Mouse (Mus musculus) layer of hippocampus, adult 9-11 months (tissue): ENCODE measurements at regions not wholly inside any gene's neighbourhood (a gene's known extent, or its start where the extent isn't known, plus 50 kb on each side); places are given as distances from the start of the nearest gene placed in this dataset.
"Not testable (repeated sequence)": the region's sequence is repeated elsewhere in the genome, so short reads cannot be mapped to it uniquely, and the experiment has no call there.

Experiments
- DNase-seq: peaks from one replicate; pipeline ENCODE4 v3.0.0; 2022

GRCm38 (mm10) chr3:17452984-17453383, 495.2 kb upstream of the Cypt12 start:
- no peak for DNase-seq

GRCm38 (mm10) chr3:17460545-17460944, 487.7 kb upstream of the Cypt12 start:
- no peak for DNase-seq

GRCm38 (mm10) chr3:17461365-17461764, 486.8 kb upstream of the Cypt12 start:
- no peak for DNase-seq

DNA sequence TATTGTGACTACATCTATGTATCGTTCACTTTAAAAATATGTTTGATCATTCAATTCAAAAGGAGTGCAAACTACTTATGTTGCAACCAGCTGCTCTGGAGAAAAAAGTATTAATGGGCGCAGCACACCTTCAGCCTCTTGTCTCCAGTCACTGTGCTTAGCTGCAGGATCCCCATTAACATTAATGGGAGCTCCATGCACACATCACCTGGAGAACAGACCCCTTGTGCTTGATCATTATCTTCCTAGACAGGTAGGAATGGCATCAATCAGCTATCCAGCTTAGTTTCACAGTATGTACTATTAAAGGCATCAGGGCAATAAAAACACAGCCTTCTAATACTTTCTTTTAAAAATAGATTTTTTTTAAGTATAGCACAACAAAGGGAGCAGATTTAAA, 474.4 kb upstream of the Cypt12 start:
- no peak for DNase-seq

GRCm38 (mm10) chr3:17489240-17490142, 458.7 kb upstream of the Cypt12 start:
- DNase-seq, result no peak

- no peak for DNase-seq
Measured at GRCm38 (mm10) chr3:17490632-17491031, 457.6 kb upstream of the Cypt12 start.

GRCm38 (mm10) chr3:17498291-17498690, 449.9 kb upstream of the Cypt12 start:
- DNase-seq, result no peak

- DNase-seq, result no peak
Measured at GRCm38 (mm10) chr3:17501556-17501955, 446.7 kb upstream of the Cypt12 start.

DNA sequence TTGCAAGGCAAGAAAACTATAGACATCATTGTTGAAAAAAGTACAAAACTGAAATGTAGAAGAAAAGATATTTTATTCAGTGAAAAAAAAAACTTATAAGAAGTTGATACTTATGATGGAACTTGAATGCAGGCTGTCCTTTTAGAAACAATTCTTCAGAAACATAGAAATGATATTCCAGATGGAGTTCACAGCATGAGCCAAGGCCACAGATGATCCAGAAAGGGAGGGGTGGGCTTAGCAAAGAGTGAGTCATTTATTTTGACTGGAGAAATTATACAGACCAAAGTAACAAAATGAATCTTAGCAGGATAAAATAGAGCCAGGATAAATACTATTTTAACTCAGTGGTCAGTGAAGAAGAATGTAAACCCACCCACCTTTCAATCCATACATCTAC, 406.9 kb upstream of the Cypt12 start:
- DNase-seq, result no peak

GRCm38 (mm10) chr3:17547559-17548059, 400.6 kb upstream of the Cypt12 start:
- no peak for DNase-seq

GRCm38 (mm10) chr3:17582487-17582886, 365.7 kb upstream of the Cypt12 start:
- DNase-seq, result no peak

GRCm38 (mm10) chr3:17589956-17590546, 358.2 kb upstream of the Cypt12 start:
- DNase-seq, result no peak

DNA sequence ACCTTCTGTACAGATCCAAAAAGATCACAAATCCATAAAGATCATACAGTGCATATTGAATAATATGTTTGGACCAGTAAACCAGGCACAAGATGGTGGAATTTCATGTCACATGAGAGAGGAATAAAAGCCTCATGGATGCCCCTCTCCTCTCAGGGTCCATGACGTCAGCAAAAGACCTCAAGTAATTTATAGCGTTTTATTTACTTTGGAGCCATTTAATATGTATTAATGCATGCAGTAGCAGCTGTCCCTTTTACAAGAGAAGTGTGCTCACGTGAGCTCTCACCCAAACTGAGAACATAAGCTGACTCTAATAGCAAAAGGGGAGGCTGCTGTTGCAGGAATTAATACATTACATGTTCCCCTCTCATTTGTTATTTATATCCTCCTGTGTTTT, 355.7 kb upstream of the Cypt12 start:
- DNase-seq, result no peak

GRCm38 (mm10) chr3:17596365-17596764, 351.8 kb upstream of the Cypt12 start:
- DNase-seq, result no peak

- DNase-seq, result no peak
Measured at GRCm38 (mm10) chr3:17613486-17613885, 334.7 kb upstream of the Cypt12 start.

DNA sequence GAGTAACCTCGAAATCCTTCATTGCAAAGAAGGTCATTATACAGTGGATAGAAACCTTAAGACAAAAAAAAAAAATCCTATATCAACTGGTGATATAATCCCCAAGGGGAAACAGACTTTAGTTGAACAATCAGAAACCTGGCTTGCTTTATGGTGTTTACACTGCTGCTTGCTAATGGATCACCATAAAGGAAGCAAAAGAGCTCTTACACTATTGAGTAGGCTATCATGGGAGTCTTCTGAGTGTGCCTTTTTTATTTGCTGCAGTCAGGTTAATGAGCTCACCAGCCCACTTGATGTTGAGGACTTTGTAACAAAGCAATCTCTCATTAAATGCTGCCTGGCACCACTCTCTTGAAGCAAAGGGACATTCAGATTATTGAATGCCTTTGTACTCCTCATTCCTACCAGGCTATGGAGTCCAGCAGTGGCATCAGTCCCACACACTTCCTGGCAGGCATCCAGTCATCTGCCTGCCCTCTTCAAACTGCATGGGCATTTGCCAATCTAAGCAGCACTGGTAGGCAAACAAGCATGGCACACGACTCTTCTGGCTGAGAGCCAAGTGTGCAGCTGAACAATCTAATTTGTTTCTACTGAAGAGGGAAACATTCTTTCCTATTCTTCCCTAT, 331.7 kb upstream of the Cypt12 start:
- peak; percentile 72 for DNase-seq

DNA sequence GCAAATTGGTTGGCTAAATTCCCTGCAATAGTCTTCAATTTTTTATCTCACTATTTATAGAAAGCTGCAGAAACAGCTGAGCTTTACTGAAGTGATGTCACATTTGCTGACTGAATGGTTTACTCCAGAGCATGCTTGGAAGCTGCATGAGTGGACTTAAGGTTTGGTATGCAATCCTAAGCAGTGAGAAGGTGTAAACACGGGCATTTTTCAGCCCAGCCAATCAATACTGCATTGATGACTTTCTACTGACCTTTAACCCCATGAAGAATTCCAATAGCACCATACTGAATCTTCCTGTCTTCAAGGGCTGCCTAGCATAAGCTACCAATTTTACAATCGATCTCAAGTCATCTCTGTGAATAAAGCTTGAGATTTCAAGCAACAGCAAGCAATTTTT, 328.7 kb upstream of the Cypt12 start:
- DNase-seq, result no peak

GRCm38 (mm10) chr3:17619890-17620289, 328.3 kb upstream of the Cypt12 start:
- DNase-seq, result peak; percentile 85

DNA sequence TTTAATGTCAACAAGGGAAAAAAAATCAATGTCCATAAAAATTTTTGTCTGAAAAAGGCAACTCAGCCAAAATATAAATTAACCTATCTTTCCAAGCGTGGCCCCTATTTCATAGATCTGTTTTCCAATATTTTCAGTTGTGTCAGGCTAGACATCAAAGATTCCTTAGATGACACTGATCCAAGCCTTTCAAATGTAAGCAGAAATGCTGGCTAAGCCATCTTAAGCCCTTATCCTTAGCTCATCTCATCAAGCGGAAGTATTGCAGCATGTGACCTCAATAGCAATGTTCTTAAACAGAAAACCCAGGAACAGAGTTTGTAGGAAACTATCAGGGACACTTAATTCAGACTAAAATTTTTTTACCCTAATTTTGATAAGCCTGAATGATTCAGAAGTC, 327.8 kb upstream of the Cypt12 start:
- DNase-seq, result no peak

GRCm38 (mm10) chr3:17632484-17632883, 315.7 kb upstream of the Cypt12 start:
- DNase-seq, result no peak

DNA sequence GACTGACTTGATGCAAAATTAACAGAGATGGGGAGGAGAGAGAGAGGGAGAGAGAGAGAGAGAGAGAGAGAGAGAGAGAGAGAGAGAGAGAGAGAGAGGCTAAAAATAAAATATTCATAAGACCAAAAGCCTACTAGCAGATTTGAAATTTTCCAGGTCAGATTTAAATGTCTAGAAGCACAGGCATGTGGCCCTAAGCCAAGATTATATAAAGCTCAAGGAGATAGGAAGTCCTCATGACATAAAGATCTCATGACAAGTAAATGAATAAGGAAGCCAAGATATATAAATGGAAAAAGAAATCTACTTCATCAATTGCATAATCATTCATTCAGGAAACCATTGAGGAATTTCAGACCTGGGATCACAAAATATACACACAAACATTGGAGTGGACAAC, 311.9 kb upstream of the Cypt12 start:
- no peak for DNase-seq

DNA sequence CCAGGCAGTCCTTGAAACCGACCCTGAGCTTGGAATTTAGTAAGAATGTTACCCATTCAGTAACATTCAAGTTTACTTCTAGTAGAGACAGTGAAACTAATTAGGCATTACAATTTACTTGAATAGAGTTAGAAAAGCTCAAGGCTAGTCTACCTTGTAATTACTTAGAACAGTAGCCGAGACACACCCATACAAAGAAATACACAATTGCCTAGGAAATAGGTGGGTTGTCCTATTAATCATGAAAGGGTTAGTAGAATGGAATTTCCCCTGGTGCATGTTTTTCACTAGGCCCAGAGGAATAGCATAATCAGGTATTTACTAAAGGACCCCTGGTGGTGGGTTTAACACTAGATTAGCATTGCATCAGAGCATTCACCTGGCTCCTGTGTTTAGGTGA, 288.2 kb upstream of the Cypt12 start:
- not testable (repeated sequence) for DNase-seq

DNA sequence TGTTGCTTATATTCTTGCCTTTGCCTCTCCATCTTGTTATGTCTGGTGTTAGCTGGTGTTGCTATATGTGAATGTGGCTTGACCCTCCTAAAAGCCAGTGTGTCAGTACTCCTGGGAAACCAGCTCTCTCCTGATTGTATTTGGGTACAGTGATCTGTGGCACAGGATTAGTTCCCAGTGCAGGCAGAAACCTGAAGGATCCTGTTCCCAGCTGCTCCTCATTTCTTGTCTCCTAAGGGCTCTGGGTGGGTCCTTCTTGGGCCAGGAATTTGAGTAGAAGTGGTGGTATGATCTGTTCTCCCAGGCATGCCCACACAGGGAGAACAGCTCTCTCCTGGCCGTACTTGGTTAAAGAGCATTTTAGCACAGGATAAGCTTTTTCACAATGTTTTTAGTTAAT, 286.2 kb upstream of the Cypt12 start:
- DNase-seq, result no peak

GRCm38 (mm10) chr3:17667016-17667415, 281.2 kb upstream of the Cypt12 start:
- no peak for DNase-seq
